15 mouse cellular contexts compared by ENCODE assay signal in the genomic region with DNA sequence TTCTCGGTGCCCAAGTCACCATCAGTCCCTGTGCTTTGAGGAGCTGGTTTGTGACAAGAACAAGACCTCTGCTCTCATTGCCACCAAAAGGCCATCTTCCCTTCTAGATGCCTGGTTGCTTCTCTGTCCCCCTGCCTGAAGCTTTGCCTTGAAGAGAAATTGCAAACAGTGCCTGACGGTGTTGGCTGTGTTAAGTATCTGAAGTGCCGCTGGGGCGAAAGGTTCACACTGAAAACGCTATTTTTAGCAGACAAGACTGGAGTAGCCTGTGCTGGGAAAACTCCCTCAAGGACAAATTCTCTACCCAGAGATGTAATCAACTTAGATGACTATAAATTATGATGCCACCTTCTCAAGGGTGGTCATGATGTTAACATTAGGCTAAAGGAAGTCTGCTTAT.
"Had no signal": no experiment of that assay in that cellular context is flagged by ENCODE, and none has a peak within 500 bp of the region (broad histone marks: within the 10 kb centered on the region; RNA-seq: fewer than 3 reads in every experiment).

No protein-coding gene starts in this region.

- ATAC-seq: lung, postnatal 0 days; midbrain, embryonic 15.5 days had no signal

- DNase-seq: kidney, postnatal 10 days; kidney, postnatal 4 days; lung, adult 2 months; lung, postnatal 36 days; thymus, adult 2 months; thymus, postnatal 36 days had no signal

- H3K27me3 ChIP-seq: liver, embryonic 15.5 days; midbrain, embryonic 15.5 days; neural tube, embryonic 12.5 days; stomach, embryonic 15.5 days had no signal

- H3K36me3 ChIP-seq: limb, embryonic 10.5 days; liver, embryonic 15.5 days; midbrain, embryonic 10.5 days; midbrain, embryonic 15.5 days; neural tube, embryonic 12.5 days; stomach, embryonic 15.5 days had no signal

- H3K9ac ChIP-seq: liver, embryonic 15.5 days; midbrain, embryonic 15.5 days; neural tube, embryonic 12.5 days; stomach, embryonic 15.5 days had no signal

- H3K4me1 ChIP-seq: limb, embryonic 10.5 days; liver, embryonic 15.5 days; midbrain, embryonic 10.5 days; midbrain, embryonic 15.5 days; neural tube, embryonic 12.5 days; stomach, embryonic 15.5 days had no signal

- H3K4me2 ChIP-seq: liver, embryonic 11.5 days; liver, embryonic 15.5 days; midbrain, embryonic 15.5 days; neural tube, embryonic 12.5 days; stomach, embryonic 15.5 days had no signal

- H3K27ac ChIP-seq: left cerebral cortex, adult 2 months; limb, embryonic 10.5 days; liver, embryonic 15.5 days; midbrain, embryonic 10.5 days; midbrain, embryonic 15.5 days; neural tube, embryonic 12.5 days; stomach, embryonic 15.5 days had no signal

- H3K9me3 ChIP-seq: limb, embryonic 10.5 days; liver, embryonic 15.5 days; midbrain, embryonic 10.5 days; midbrain, embryonic 15.5 days; neural tube, embryonic 12.5 days; stomach, embryonic 15.5 days had no signal

- H3K4me3 ChIP-seq: left cerebral cortex, adult 2 months; limb, embryonic 10.5 days; liver, embryonic 15.5 days; midbrain, embryonic 10.5 days; midbrain, embryonic 15.5 days; neural tube, embryonic 12.5 days; stomach, embryonic 15.5 days had no signal
